Mouse (Mus musculus) Patski (cell line): ENCODE data around the gene Vcl. TPM values are rescaled to one million over a fixed set of nuclear protein-coding genes. Genes with fewer than 3 reads are reported as not detected.

Experiments
- ATAC-seq: fragments of 100-300 bp; one replicate; pipeline ENCODE4 v1.8.0; 2021
- CTCF ChIA-PET: fragments of 350-600 bp; sonication (Branson Sonifier 250); formaldehyde crosslinking; loops from one replicate; lab custom pipeline; 2022; ENCODE audit warnings: inconsistent platforms; lab: Charles Lee
- POLR2A ChIA-PET: fragments of 350-600 bp; sonication (Branson Sonifier 250); formaldehyde crosslinking; loops from one replicate; lab custom pipeline; 2022; ENCODE audit warnings: antibody characterized with exemption, inconsistent platforms; lab: Charles Lee
- DNase-seq: peaks from one replicate; pipeline ENCODE4 v3.0.0-alpha.2; 2011; ENCODE audit warnings: low read depth, low spot score
- H3K27me3 ChIP-seq: fragments of 371-371 bp; one replicate; pipeline ENCODE4 v1.5.1; 2021
- CTCF ChIP-seq: fragments of 100-300 bp; IDR thresholded peaks from one replicate; pipeline ENCODE4 v1.5.1; 2021
- in situ Hi-C: fragments of 300-500 bp; cut with MboI; formaldehyde crosslinking; loops from 3 replicates; pipeline ENCODE4 v1.11.1; 2018; ENCODE audit warnings: low pct_unique_long_range_greater_than_20kb, mixed read lengths
- polyA plus RNA-seq: library from polyadenylated mRNA; unstranded; gene quantifications from one replicate; pipeline ENCODE4 v1.2.3, GENCODE M21; 2021

Gene Vcl
- polyA plus RNA-seq, 1 experiment from 2014 or later = 255 TPM

DNA sequence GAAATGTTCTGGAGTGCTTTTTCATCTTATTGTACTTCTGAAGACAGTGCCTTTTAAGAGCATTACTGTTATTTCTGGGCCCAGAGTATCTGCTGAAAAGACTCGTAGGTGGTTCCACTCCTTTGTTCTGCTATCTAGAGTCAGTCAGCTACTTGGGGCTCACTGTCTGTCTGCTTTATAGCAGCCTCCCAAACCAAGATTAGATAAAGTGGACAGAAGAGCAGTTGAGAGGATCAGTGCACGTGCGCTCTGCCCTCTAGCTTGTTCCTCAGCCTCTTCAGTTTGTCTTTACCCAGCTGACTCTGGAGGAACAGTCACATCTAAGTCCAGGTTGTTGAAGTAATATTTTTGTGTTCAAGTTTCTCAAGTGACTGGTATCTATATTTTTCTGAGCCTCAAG lies 144.8 kb downstream of the Vcl start:
- POLR2A ChIA-PET = no interaction called here
- CTCF ChIA-PET = interaction anchor here (0.7 to 3.1 kb wide), 2 partner anchors 12 to 270 kb away, joined by 3 to 13 read pairs; no protein-coding TSS in a partner anchor
- DNase-seq (no peak), ATAC-seq (no peak)
- in situ Hi-C loops = no loop called here
- TF ChIP-seq CTCF = no peak
- H3K27me3 ChIP-seq = no peaks in the 10 kb centered on the region

DNA sequence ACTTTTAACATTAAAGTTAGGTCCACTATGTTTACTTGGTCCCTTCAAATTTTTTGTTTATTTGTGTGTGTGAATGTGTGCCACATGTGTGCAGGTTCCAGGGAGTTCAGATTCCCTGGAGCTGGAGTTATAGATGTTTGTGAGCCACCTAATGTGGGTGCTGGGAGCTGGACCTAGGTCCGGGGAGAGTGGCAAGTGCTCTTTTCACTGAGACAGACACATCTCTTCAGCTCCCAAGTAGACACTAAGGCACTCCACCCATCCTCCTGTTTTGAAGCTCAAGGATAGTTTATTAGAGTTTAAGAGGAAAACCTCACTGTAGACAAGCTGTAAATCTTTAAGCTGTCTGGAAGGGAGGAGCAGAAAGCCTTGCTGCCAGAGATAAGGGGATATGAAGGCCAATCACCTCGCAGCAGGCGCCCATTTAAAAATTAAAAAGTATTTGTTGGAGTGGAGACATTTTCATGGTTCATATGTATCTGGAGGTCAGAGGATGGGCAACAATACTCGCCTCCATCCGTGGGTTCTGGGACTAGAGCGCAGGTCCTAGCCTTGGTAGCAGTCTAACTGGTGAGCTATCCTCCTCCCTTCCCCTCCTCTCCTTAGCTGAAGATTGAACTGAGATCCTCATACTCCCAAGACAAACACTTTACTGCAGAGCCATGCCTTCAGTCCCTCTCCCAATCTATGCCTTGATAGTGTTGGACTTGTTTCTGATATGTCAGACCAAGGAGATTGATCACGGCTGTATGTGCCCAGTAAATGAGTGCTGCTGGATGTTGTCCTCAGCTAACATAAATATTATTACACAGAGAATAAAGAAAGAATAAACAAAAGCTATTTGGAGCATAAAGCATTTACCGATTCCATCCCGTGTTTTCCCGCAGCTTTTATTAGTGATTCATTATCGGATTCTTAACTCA lies 145.5 kb downstream of the Vcl start:
- no peak for DNase-seq
- ChIA-PET CTCF (interaction anchor here (0.7 to 3.1 kb wide), 6 partner anchors 8 to 271 kb away, joined by 3 to 13 read pairs (median 4); partner anchors contain the start of gene Adk), POLR2A (interaction anchor here (0.6 to 1.5 kb wide), 3 partner anchors 10 to 24 kb away, joined by 3 to 4 read pairs (median 4); no protein-coding TSS in a partner anchor)
- no peak for TF ChIP-seq CTCF
- in situ Hi-C loops = no loop called here
- no peak for ATAC-seq
- no peaks in the 10 kb centered on the region for H3K27me3 ChIP-seq

DNA sequence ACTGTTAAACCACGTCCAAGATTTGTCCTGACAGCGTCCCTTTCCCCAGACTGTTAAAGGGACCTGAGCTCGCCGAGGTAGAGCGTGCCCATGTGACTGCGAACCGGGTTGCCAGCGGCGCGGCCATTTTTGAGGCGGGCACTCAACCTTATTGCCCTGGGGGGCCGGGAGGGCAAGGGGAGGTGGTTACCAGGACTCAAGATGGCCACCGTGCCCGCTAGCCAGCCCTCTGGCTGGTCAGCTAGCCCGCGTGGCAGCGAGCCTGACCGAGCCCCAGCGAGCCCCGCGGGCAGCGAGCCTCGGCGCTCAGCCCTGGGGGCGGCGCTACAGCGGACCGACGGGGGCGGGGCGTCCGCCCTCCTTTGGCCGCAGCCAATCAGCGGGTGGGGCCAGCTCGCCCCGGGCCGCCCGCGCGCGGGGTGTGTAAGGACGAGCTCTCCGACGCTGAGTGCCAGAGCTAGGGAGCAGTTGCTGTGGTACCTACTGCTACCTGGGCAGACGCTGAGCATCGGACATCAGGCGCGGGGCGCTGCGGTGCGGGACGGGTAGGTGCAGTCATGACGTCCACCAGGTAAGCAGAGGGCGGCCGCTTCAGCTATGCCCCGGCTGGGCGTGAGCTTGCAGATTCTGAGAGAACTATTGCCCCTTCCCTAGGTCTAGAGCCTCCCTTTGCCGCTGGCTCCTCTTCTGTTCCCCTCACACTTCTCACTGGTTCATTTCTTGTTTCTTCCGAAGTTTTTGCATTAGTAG lies 146.7 kb downstream of the Vcl start:
- ChIA-PET CTCF (interaction anchor here (1.2 to 3.1 kb wide), 5 partner anchors 9 to 23 kb away, joined by 3 to 13 read pairs (median 4); partner anchors contain the start of gene Adk), POLR2A (interaction anchor here (0.6 to 1.5 kb wide), 4 partner anchors 9 to 26 kb away, joined by 3 to 4 read pairs (median 4); no protein-coding TSS in a partner anchor)
- no peaks in the 10 kb centered on the region for H3K27me3 ChIP-seq
- in situ Hi-C loops = no loop called here
- ATAC-seq (peak; percentile 93), DNase-seq (peak; percentile 49)
- no peak for TF ChIP-seq CTCF

DNA sequence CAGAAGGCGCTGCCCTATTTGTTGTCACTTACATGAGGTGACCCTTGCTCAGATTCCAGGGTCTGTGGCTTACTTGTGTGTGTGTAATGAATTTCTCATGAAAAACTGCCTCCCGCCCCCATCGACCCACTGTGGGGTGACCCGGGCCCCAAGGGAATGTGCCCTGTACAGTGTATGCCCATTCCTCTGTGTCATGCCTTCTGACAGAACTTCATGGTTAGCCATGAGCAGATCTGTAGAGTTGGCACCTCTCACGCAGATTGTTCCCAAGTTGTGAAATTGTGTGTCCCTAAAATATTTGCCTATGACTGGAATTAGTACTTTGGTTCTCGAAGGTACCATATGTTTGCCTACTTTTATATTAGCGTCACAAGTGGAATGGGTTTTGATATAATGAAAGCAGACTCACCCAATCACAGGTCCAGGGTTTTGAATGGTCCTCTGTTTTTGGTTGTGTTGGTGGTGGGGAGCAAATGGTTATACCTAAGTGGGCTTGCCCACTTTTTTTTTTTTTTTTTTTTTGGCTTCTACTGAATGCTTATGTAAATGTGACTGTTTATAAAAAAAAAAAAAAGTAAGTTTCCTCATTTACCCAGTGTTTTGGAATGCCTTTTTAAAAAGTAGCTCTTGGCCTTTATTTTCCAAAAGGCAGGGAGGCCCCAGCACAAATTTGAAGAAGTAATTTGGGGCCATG lies 147.4 kb downstream of the Vcl start:
- POLR2A ChIA-PET = interaction anchor here (1.0 to 1.1 kb wide), 2 partner anchors 9 to 25 kb away, joined by 3 read pairs; no protein-coding TSS in a partner anchor
- in situ Hi-C loops = no loop called here
- no peak for TF ChIP-seq CTCF
- ATAC-seq (peak; percentile 9), DNase-seq (no peak)
- no peaks in the 10 kb centered on the region for H3K27me3 ChIP-seq
- CTCF ChIA-PET = interaction anchor here (1.2 to 3.1 kb wide), 2 partner anchors 9 to 14 kb away, joined by 3 to 13 read pairs; no protein-coding TSS in a partner anchor

DNA sequence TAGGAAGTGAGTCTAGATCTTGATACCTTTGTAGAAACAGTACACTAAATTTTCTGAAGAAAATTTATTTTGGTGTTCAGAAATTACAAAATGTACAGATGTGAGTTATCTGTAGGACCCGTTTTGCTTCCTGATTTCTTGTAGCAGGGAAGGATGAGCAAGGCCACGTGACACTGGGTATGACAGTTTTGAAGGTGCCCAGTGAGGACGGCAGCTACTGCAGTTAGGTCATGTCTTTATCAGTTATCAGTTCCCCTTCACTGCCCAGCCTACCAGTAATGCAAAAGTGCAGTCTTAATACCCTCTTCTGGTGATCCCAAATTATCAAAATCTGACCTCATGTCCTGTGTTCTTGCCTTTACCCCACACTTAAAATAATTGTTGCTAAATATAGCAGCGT lies 148.7 kb downstream of the Vcl start:
- no peak for TF ChIP-seq CTCF
- no peak for ATAC-seq
- in situ Hi-C loops = no loop called here
- CTCF ChIA-PET = no interaction called here
- POLR2A ChIA-PET = interaction anchor here (0.8 kb wide), 1 partner anchor 34 kb away, joined by 3 read pairs; no protein-coding TSS in a partner anchor
- no peak for DNase-seq
- H3K27me3 ChIP-seq = no peaks in the 10 kb centered on the region

DNA sequence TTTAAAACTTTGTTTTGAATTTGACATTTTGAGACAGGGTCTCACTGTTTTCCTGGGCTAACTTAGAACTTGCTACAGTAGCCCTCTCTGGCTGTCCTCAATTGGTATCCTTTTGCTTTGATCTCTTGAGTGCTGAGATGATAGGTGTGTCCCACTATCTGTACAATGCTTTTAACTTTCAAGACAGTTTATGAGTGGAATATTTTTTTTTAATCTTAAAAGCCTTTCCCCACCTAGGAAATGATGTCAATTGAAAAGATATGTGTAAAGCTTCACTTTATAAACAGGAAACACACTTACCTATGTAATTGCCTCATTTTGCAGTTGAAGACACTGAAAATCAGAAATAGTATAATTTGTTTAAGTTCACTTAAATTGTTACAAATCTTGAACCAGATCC lies 149.3 kb downstream of the Vcl start:
- ATAC-seq (no peak), DNase-seq (no peak)
- TF ChIP-seq CTCF = no peak
- H3K27me3 ChIP-seq = no peaks in the 10 kb centered on the region
- CTCF ChIA-PET = no interaction called here
- POLR2A ChIA-PET = interaction anchor here (0.8 kb wide), 1 partner anchor 23 kb away, joined by 3 read pairs; no protein-coding TSS in a partner anchor
- in situ Hi-C loops = no loop called here

DNA sequence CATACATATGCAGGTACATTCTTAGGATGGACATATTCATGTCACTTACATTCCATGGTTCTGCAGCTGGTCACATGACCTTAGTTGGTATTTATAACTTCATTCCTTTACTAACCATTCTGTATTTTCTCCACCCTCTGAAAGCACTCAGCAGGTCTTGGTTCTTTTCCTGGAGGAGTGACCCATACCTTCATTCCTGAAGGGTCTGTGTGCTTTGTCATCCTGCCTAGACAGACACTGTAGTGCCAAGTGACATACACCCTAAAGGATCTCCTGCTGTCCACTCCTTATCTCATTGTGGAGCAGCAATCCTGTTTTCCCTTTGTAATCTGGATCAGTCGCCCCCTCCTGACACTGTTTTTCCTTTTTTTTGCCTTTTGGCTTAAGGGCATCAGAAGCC lies 153.6 kb downstream of the Vcl start:
- POLR2A ChIA-PET = no interaction called here
- ATAC-seq (no peak), DNase-seq (no peak)
- no peak for TF ChIP-seq CTCF
- in situ Hi-C loops = no loop called here
- CTCF ChIA-PET = no interaction called here
- H3K27me3 ChIP-seq = no peaks in the 10 kb centered on the region

Other genes with a start within 250 kb of the Vcl start
- gene Fut11, start 234.4 kb upstream of the Vcl start, polyA plus RNA-seq = 9.2 TPM
- gene Chchd1, start 226.4 kb upstream of the Vcl start, polyA plus RNA-seq = 96.6 TPM
- gene Zswim8, start 221.8 kb upstream of the Vcl start, polyA plus RNA-seq = 162 TPM
- 44.6 TPM for gene Ndst2, start 194.8 kb upstream of the Vcl start, polyA plus RNA-seq
- 51.7 TPM for gene Camk2g, start 135.3 kb upstream of the Vcl start, polyA plus RNA-seq
- 88.3 TPM for gene Plau, start 92.7 kb upstream of the Vcl start, polyA plus RNA-seq
- gene Ap3m1, start 123.1 kb downstream of the Vcl start, polyA plus RNA-seq = 41.4 TPM
- 55.1 TPM for gene Adk, start 123.2 kb downstream of the Vcl start, polyA plus RNA-seq